Mouse (Mus musculus): ENCODE data around the gene Vipr2.

- TF ChIP-seq CTCF (IDR thresholded peaks at IDR 0.05; ENCODE audit: low read depth, low read length): no peak
- TF ChIP-seq POLR2AphosphoS5 (IDR thresholded peaks at IDR 0.05; ENCODE audit: insufficient replicate concordance, low read depth, low read length): no peak
- TF ChIP-seq GATA1 (IDR thresholded peaks at IDR 0.05; ENCODE audit: borderline replicate concordance, low read length): no peak
- no peak for TF ChIP-seq GATA2 (IDR thresholded peaks at IDR 0.05; ENCODE audit: borderline replicate concordance, low read depth, low read length)
- TF ChIP-seq TAL1 (conservative IDR thresholded peaks at IDR 0.05; ENCODE audit: low read depth, low read length): no peak
Observed at GRCm38 (mm10) chr12:116077074-116077854, at the start of gene Vipr2.

All from G1E (cell line).